Mouse (Mus musculus) megakaryocyte, embryonic 14.5 days (primary cell): ENCODE data around the gene Camk1.

ENCODE experiments used
- FLI1 ChIP-seq: IDR thresholded peaks from 2 replicates; pipeline ENCODE4 v1.6.1; 2012; ENCODE audit warnings: low read length, inconsistent platforms, mixed read lengths
- GATA1 ChIP-seq: IDR thresholded peaks from 3 replicates; pipeline ENCODE4 v1.6.1; 2012; ENCODE audit warnings: mixed read lengths, low read length, inconsistent platforms, borderline replicate concordance

- TF ChIP-seq GATA1 (no peak), FLI1 (no peak)
These were observed 537 bp upstream of the Camk1 start for GRCm38 (mm10) chr6:113344321-113344720.
